Comparison of ENCODE assay signal across 10 mouse cellular contexts in the genomic region with DNA sequence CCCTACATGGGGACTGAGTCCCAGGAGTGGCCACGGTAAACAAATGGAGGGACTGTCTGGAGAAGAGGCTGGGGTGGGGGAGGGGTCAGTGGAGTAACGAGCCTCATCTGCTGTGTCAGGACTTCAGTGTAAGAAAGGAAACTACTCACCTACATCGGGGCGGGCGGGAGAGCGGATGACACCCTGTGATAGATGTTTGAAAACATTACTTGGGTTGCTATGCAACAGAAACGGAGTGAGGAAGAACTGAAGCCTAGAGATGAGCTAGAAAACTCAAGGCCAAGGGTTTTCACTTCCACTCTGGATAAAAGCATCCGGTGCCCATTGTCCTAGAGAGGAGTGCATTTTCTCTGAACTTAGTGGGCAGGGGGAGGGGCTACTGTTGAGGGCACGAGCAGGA. TPM values are rescaled to one million over a fixed set of nuclear protein-coding genes. Genes with fewer than 3 reads are reported as not detected.
DNase-seq lines count a peak whose midpoint lies in the region; ATAC-seq lines count a peak whose summit lies in the region.
"Had no signal": no experiment of that assay in that cellular context is flagged by ENCODE, and none has a peak within 500 bp of the region (broad histone marks: within the 10 kb centered on the region; RNA-seq: fewer than 3 reads in every experiment).

No protein-coding gene starts in this region.

- H3K4me1 ChIP-seq in neural tube, embryonic 12.5 days = peaks cover 6% of the 10 kb centered on the region; the same call in 1 of the 2 replicates

- H3K4me3 ChIP-seq in neural tube, embryonic 12.5 days = no peak overlapping the region
- H3K4me3 ChIP-seq: heart, embryonic 13.5 days; lung, embryonic 15.5 days had no signal

- no peaks in the 10 kb centered on the region for H3K27me3 ChIP-seq in neural tube, embryonic 12.5 days (replicated peaks)
- H3K27me3 ChIP-seq: lung, embryonic 15.5 days had no signal

- no peak for DNase-seq in neural tube, embryonic 10.5 days (ENCODE audit: extremely low spot score, low spot score)
- DNase-seq in lung, postnatal 4 days = peak; percentile 34 to 40
- peak; percentile 44 for DNase-seq in thymus, postnatal 25 days
- DNase-seq in urinary bladder, postnatal 25 days (ENCODE audit: low spot score) = no peak
- DNase-seq in cerebellum, postnatal 10 days = no peak
- DNase-seq: adrenal gland, adult 8-10 months had no signal

- no peaks in the 10 kb centered on the region for H3K36me3 ChIP-seq in neural tube, embryonic 12.5 days
- H3K36me3 ChIP-seq: heart, embryonic 13.5 days; lung, embryonic 15.5 days had no signal

- WGBS in neural tube, embryonic 12.5 days = 35% methylated on average over 9 of the region's 9 CpGs

- H3K4me2 ChIP-seq in neural tube, embryonic 12.5 days (replicated peaks) = no peak overlapping the region
- H3K4me2 ChIP-seq: heart, embryonic 13.5 days; lung, embryonic 15.5 days had no signal

- H3K27ac ChIP-seq in neural tube, embryonic 12.5 days = no peak overlapping the region
- H3K27ac ChIP-seq: heart, embryonic 13.5 days; lung, embryonic 15.5 days had no signal

- no peak overlapping the region for H3K9ac ChIP-seq in neural tube, embryonic 12.5 days
- H3K9ac ChIP-seq: heart, embryonic 13.5 days; lung, embryonic 15.5 days had no signal

- ATAC-seq in neural tube, embryonic 12.5 days (ENCODE audit: low FRiP score, low read depth) = 0 out of 2 replicates have a peak, but pooled peaks have one; percentile 17
- ATAC-seq in common myeloid progenitor, adult 5-6 weeks (replicated peaks; ENCODE audit: low read depth, poor library complexity, severe bottlenecking) = peak; percentile 40

- H3K9me3 ChIP-seq in neural tube, embryonic 12.5 days = no peaks in the 10 kb centered on the region
- H3K9me3 ChIP-seq: heart, embryonic 13.5 days; lung, embryonic 15.5 days had no signal

RNA-seq across cellular contexts. Expression of gene Cass4, which starts 6.3 kb away (rescaled TPM):
- 0.18 and 0.43 TPM in 2 replicates for polyA plus RNA-seq in neural tube, embryonic 12.5 days (2016; fragmentation: Nextera tagmentation; extraction: Ambion mirVana)
- total RNA-seq in common myeloid progenitor, adult 5-6 weeks (2017) = 0.44 and 1.5 TPM in 2 replicates

RNA-seq across cellular contexts. Expression of gene Cstf1, which starts 29.4 kb away (rescaled TPM):
- 37.7 and 38.9 TPM in 2 replicates for polyA plus RNA-seq in neural tube, embryonic 12.5 days (2016; fragmentation: Nextera tagmentation; extraction: Ambion mirVana)
- 40.3 and 52.1 TPM in 2 replicates for total RNA-seq in common myeloid progenitor, adult 5-6 weeks (2017)

RNA-seq across cellular contexts. Expression of gene Aurka, which starts 29.6 kb away (rescaled TPM):
- polyA plus RNA-seq in neural tube, embryonic 12.5 days (2016; fragmentation: Nextera tagmentation; extraction: Ambion mirVana) = 84.6 and 87.3 TPM in 2 replicates
- total RNA-seq in common myeloid progenitor, adult 5-6 weeks (2017) = 56.2 and 57.1 TPM in 2 replicates

RNA-seq across cellular contexts. Expression of gene Rtf2, which starts 40.5 kb away (rescaled TPM):
- polyA plus RNA-seq in neural tube, embryonic 12.5 days (2016; fragmentation: Nextera tagmentation; extraction: Ambion mirVana) = 102 and 105 TPM in 2 replicates
- 139 and 158 TPM in 2 replicates for total RNA-seq in common myeloid progenitor, adult 5-6 weeks (2017)

RNA-seq across cellular contexts. Expression of gene Fam210b, which starts 54.5 kb away (rescaled TPM):
- polyA plus RNA-seq in neural tube, embryonic 12.5 days (2016; fragmentation: Nextera tagmentation; extraction: Ambion mirVana) = 31.0 and 35.6 TPM in 2 replicates
- 5.6 and 6.8 TPM in 2 replicates for total RNA-seq in common myeloid progenitor, adult 5-6 weeks (2017)

Comparison
In these comparisons a context has a peak if more than half of its experiments do, and no peak if none do; other contexts are left out.
1. DNase-seq: peak in lung, postnatal 4 days (2 of 2) and thymus, postnatal 25 days (single experiment); none in neural tube, embryonic 10.5 days (single experiment), urinary bladder, postnatal 25 days (single experiment) and cerebellum, postnatal 10 days (0 of 2).